Mouse (Mus musculus): ENCODE measurements at regions not wholly inside any gene's neighbourhood (a gene's known extent, or its start where the extent isn't known, plus 50 kb on each side); places are given as distances from the start of the nearest gene placed in this dataset.
"Not testable (repeated sequence)": the region's sequence is repeated elsewhere in the genome, so short reads cannot be mapped to it uniquely, and the experiment has no call there.

GRCm38 (mm10) chr11:31615107-31615811, 56.4 kb downstream of the Bod1 start:
- DNase-seq (ENCODE audit: low spot score in 2 of 2): peak; percentile 63 to 77

GRCm38 (mm10) chr11:31614394-31614713, 57.3 kb downstream of the Bod1 start:
- no peak for DNase-seq (ENCODE audit: low spot score in 2 of 2)

- DNase-seq (ENCODE audit: low spot score in 2 of 2): no peak
Observed at GRCm38 (mm10) chr11:31613688-31614393, 57.8 kb downstream of the Bod1 start.

- no peak for DNase-seq (ENCODE audit: low spot score in 2 of 2)
Observed at GRCm38 (mm10) chr11:31608458-31608857, 63.2 kb downstream of the Bod1 start.

- DNase-seq (ENCODE audit: low spot score in 2 of 2): no peak
Observed at GRCm38 (mm10) chr11:31601499-31601898, 70.2 kb downstream of the Bod1 start.

- DNase-seq (ENCODE audit: low spot score in 2 of 2): no peak
Observed at GRCm38 (mm10) chr11:31593604-31594003, 78.1 kb downstream of the Bod1 start.

- DNase-seq (ENCODE audit: low spot score in 2 of 2): no peak
Observed at GRCm38 (mm10) chr11:31592061-31592460, 79.6 kb downstream of the Bod1 start.

GRCm38 (mm10) chr11:31591037-31591554, 80.6 kb downstream of the Bod1 start:
- no peak for DNase-seq (ENCODE audit: low spot score in 2 of 2)

GRCm38 (mm10) chr11:31574941-31575340, 96.7 kb downstream of the Bod1 start:
- no peak for DNase-seq (ENCODE audit: low spot score in 2 of 2)

GRCm38 (mm10) chr11:31564742-31565510, 106.8 kb downstream of the Bod1 start:
- DNase-seq (ENCODE audit: low spot score in 2 of 2): no peak

GRCm38 (mm10) chr11:31563826-31564741, 107.6 kb downstream of the Bod1 start:
- no peak for DNase-seq (ENCODE audit: low spot score in 2 of 2)

GRCm38 (mm10) chr11:31562954-31563353, 108.7 kb downstream of the Bod1 start:
- no peak for DNase-seq (ENCODE audit: low spot score in 2 of 2)

GRCm38 (mm10) chr11:31560775-31561174, 110.9 kb downstream of the Bod1 start:
- DNase-seq (ENCODE audit: low spot score in 2 of 2): no peak

- no peak for DNase-seq (ENCODE audit: low spot score in 2 of 2)
Observed at GRCm38 (mm10) chr11:31555042-31555441, 116.6 kb downstream of the Bod1 start.

- DNase-seq (ENCODE audit: low spot score in 2 of 2): no peak
Observed at GRCm38 (mm10) chr11:31551614-31552271, 119.9 kb downstream of the Bod1 start.

GRCm38 (mm10) chr11:31550747-31551613, 120.7 kb downstream of the Bod1 start:
- no peak for DNase-seq (ENCODE audit: low spot score in 2 of 2)

- not testable (repeated sequence) for DNase-seq (ENCODE audit: low spot score in 2 of 2)
Observed at GRCm38 (mm10) chr11:31545514-31545913, 126.2 kb downstream of the Bod1 start.

- DNase-seq (ENCODE audit: low spot score in 2 of 2): no peak
Observed at GRCm38 (mm10) chr11:31542635-31543219, 129.0 kb downstream of the Bod1 start.

GRCm38 (mm10) chr11:31541425-31541824, 130.3 kb downstream of the Bod1 start:
- no peak for DNase-seq (ENCODE audit: low spot score in 2 of 2)

Data from right cerebral cortex, adult 2 months (tissue).